9 mouse cellular contexts compared by ENCODE assay signal in the genomic region with DNA sequence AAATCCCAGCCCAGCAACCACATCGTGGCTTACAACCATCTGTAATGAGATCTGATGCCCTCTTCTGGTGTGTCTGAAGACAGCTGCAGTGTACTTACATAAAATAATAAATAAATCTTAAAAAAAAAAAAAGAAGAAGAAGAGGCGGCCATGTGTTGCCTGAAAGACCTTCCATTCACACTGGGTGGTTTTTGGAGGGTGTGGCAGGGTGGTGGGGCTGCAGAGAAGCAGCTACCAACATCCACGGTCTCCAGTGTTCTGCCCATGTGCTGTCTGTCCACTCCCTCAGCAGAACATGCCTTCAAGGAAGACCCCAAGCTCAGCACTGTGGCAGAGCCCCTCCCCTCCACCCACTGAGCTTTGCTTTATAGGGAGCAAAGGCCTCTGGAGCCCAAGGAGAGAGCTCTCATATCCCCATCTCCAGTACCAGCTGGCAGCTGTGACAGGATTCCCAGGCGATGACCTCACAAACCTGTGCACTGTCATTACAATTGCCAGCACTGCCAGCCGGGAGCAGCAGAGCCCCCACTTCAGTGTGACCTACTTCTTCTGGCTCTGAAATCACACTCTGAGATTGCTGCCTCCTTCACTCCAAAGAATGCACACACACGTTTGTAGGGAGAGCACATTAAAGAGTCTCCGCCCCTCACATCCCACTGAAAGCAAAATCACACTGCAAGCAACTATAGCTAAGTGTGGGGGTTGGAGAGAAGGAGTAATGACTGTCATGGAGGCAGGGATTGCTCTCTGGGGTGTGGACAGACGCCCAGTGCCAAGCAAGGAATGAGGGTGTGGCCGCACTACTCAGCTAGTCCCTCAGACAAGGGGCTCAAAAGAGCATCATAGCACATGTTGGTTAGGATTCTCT.
DNase-seq lines count a peak whose midpoint lies in the region; ATAC-seq lines count a peak whose summit lies in the region.
"Had no signal": no experiment of that assay in that cellular context is flagged by ENCODE, and none has a peak within 500 bp of the region (broad histone marks: within the 10 kb centered on the region; RNA-seq: fewer than 3 reads in every experiment).

No protein-coding gene starts in this region.

- no peak overlapping the region; the same call in 1 of the 2 replicates for H3K27ac ChIP-seq in embryonic facial prominence, embryonic 15.5 days (replicated peaks)
- H3K27ac ChIP-seq in intestine, embryonic 16.5 days (ENCODE audit: low read length): no peak overlapping the region
- H3K27ac ChIP-seq in neural tube, embryonic 13.5 days (replicated peaks): peak overlapping the region; percentile 54; the same call in 1 of the 2 replicates
- H3K27ac ChIP-seq: liver, embryonic 15.5 days had no signal

- no peak overlapping the region for H3K9ac ChIP-seq in embryonic facial prominence, embryonic 15.5 days
- H3K9ac ChIP-seq in intestine, embryonic 16.5 days (ENCODE audit: low read depth, low read length): no peak overlapping the region
- no peak overlapping the region for H3K9ac ChIP-seq in neural tube, embryonic 13.5 days
- H3K9ac ChIP-seq: liver, embryonic 15.5 days had no signal

- no peaks in the 10 kb centered on the region for H3K9me3 ChIP-seq in embryonic facial prominence, embryonic 15.5 days (replicated peaks)
- H3K9me3 ChIP-seq in intestine, embryonic 16.5 days (ENCODE audit: control insufficient read depth, low read length): no peaks in the 10 kb centered on the region
- no peaks in the 10 kb centered on the region for H3K9me3 ChIP-seq in neural tube, embryonic 13.5 days
- H3K9me3 ChIP-seq: liver, embryonic 15.5 days had no signal

- no peak overlapping the region for H3K4me3 ChIP-seq in embryonic facial prominence, embryonic 15.5 days (replicated peaks)
- H3K4me3 ChIP-seq in intestine, embryonic 16.5 days (ENCODE audit: low read length): no peak overlapping the region
- no peak overlapping the region for H3K4me3 ChIP-seq in neural tube, embryonic 13.5 days
- H3K4me3 ChIP-seq: liver, embryonic 15.5 days had no signal

- H3K27me3 ChIP-seq in embryonic facial prominence, embryonic 15.5 days: no peaks in the 10 kb centered on the region
- no peaks in the 10 kb centered on the region for H3K27me3 ChIP-seq in intestine, embryonic 16.5 days (replicated peaks; ENCODE audit: control insufficient read depth, insufficient read depth, low read length)
- H3K27me3 ChIP-seq in neural tube, embryonic 13.5 days: no peaks in the 10 kb centered on the region
- H3K27me3 ChIP-seq: liver, embryonic 15.5 days had no signal

- WGBS in embryonic facial prominence, embryonic 15.5 days: 59% methylated on average over 9 of the region's 9 CpGs
- 61% methylated on average over 9 of the region's 9 CpGs for WGBS in intestine, embryonic 16.5 days
- WGBS in neural tube, embryonic 13.5 days: 61% methylated on average over 9 of the region's 9 CpGs

- ATAC-seq in embryonic facial prominence, embryonic 15.5 days (ENCODE audit: insufficient number of reproducible peaks, low FRiP score, low TSS enrichment, low read depth): peak; percentile 69
- ATAC-seq in intestine, embryonic 16.5 days: peak; percentile 42
- peak; percentile 42; the same call in 1 of the 2 replicates for ATAC-seq in neural tube, embryonic 13.5 days (ENCODE audit: low read depth)

- DNase-seq in gastrocnemius, postnatal 25 days: peak; percentile 29
- no peak for DNase-seq in gastrocnemius, adult 8-10 months (ENCODE audit: low spot score in 2 of 2)
- DNase-seq in R1 (ENCODE audit: low read depth, low spot score): peak; percentile 74
- DNase-seq in testis, postnatal 10 days (ENCODE audit: low spot score): no peak
- DNase-seq in thymus, postnatal 0 days (ENCODE audit: low spot score): no peak

- peaks cover 14% of the 10 kb centered on the region; the same call in 1 of the 2 replicates for H3K4me1 ChIP-seq in embryonic facial prominence, embryonic 15.5 days
- H3K4me1 ChIP-seq in intestine, embryonic 16.5 days (ENCODE audit: control insufficient read depth, insufficient read depth, low read length): no peaks in the 10 kb centered on the region
- peaks cover 7% of the 10 kb centered on the region for H3K4me1 ChIP-seq in neural tube, embryonic 13.5 days (replicated peaks)

- H3K4me2 ChIP-seq in embryonic facial prominence, embryonic 15.5 days (replicated peaks): no peak overlapping the region
- H3K4me2 ChIP-seq in intestine, embryonic 16.5 days (ENCODE audit: low read depth, low read length): no peak overlapping the region
- no peak overlapping the region for H3K4me2 ChIP-seq in neural tube, embryonic 13.5 days
- H3K4me2 ChIP-seq: liver, embryonic 15.5 days had no signal

- no peaks in the 10 kb centered on the region for H3K36me3 ChIP-seq in embryonic facial prominence, embryonic 15.5 days
- no peaks in the 10 kb centered on the region for H3K36me3 ChIP-seq in intestine, embryonic 16.5 days (ENCODE audit: control insufficient read depth, insufficient read depth, low read length)
- no peaks in the 10 kb centered on the region for H3K36me3 ChIP-seq in neural tube, embryonic 13.5 days
- H3K36me3 ChIP-seq: liver, embryonic 15.5 days had no signal

Comparison
In these comparisons a context has a peak if more than half of its experiments do, and no peak if none do; other contexts are left out.
1. DNase-seq: peak in gastrocnemius, postnatal 25 days (single experiment) and R1 (single experiment); none in gastrocnemius, adult 8-10 months (0 of 2), testis, postnatal 10 days (single experiment) and thymus, postnatal 0 days (single experiment).
2. Peak in every context shown above with its lines, with median percentiles within 50 percentile points of each other: ATAC-seq.